Mouse (Mus musculus) myocyte (in vitro differentiated cells): ENCODE data around the gene Prss16. TPM values are rescaled to one million over a fixed set of nuclear protein-coding genes. Genes with fewer than 3 reads are reported as not detected.

Experiments
- H3K27me3 ChIP-seq: one replicate; pipeline ENCODE4 v1.6.1; 2011; ENCODE audit not compliant: control insufficient read depth, insufficient read depth, insufficient read length
- H3K36me3 ChIP-seq: one replicate; pipeline ENCODE4 v1.6.1; 2011; ENCODE audit not compliant: control insufficient read depth, insufficient read depth
- H3K4me2 ChIP-seq: one replicate; pipeline ENCODE4 v1.6.1; 2011; ENCODE audit warnings: low read depth, control low read depth
- H3K4me3 ChIP-seq: one replicate; pipeline ENCODE4 v1.5.1; 2011; ENCODE audit warnings: mild to moderate bottlenecking, control low read depth, moderate library complexity
- H3K79me2 ChIP-seq: one replicate; pipeline ENCODE4 v1.6.1; 2011; ENCODE audit not compliant: control insufficient read depth, insufficient read depth
- H3ac ChIP-seq: one replicate; pipeline ENCODE4 v1.6.1; 2011; ENCODE audit not compliant: control insufficient read depth, insufficient read length
- CEBPB ChIP-seq: IDR thresholded peaks from 2 replicates; pipeline ENCODE4 v1.6.1; 2011; ENCODE audit warnings: mild to moderate bottlenecking, moderate library complexity; ENCODE audit not compliant: poor library complexity, insufficient read depth, severe bottlenecking
- E2F4 ChIP-seq: IDR thresholded peaks from one replicate; pipeline ENCODE4 v1.6.1; 2011; ENCODE audit warnings: mild to moderate bottlenecking, control low read depth, moderate library complexity; ENCODE audit not compliant: insufficient read depth
- MAX ChIP-seq: IDR thresholded peaks from one replicate; pipeline ENCODE4 v1.6.1; 2011; ENCODE audit warnings: low read depth, mild to moderate bottlenecking, control low read depth
- MYOD1 ChIP-seq, 3 experiments: IDR thresholded peaks; one replicate each; pipeline ENCODE4 v1.6.1; 2011; ENCODE audit warnings: control low read depth in 2 of 3, low read depth in 2 of 3, mild to moderate bottlenecking in 2 of 3, moderate library complexity in 1 of 3; ENCODE audit not compliant: insufficient read length in 2 of 3, control insufficient read depth in 1 of 3
- MYOG ChIP-seq, 3 experiments: IDR thresholded peaks; one replicate each; pipeline ENCODE4 v1.6.1; 2011; ENCODE audit warnings: control low read depth in 2 of 3, low read depth in 2 of 3, mild to moderate bottlenecking in 2 of 3; ENCODE audit not compliant: insufficient read length in 2 of 3, control insufficient read depth in 1 of 3, insufficient read depth in 1 of 3
- POLR2A ChIP-seq: IDR thresholded peaks from one replicate; pipeline ENCODE4 v1.6.1; 2011; ENCODE audit warnings: low read depth, mild to moderate bottlenecking, control low read depth, moderate library complexity; ENCODE audit not compliant: insufficient read length
- POLR2AphosphoS2 ChIP-seq: IDR thresholded peaks from one replicate; pipeline ENCODE4 v1.6.1; 2011; ENCODE audit warnings: low read depth, control low read depth; ENCODE audit not compliant: insufficient read length
- REST ChIP-seq: IDR thresholded peaks from one replicate; pipeline ENCODE4 v1.6.1; 2011; ENCODE audit warnings: mild to moderate bottlenecking, control low read depth, moderate library complexity; ENCODE audit not compliant: insufficient read depth, insufficient read length
- SRF ChIP-seq: IDR thresholded peaks from one replicate; pipeline ENCODE4 v1.6.1; 2011; ENCODE audit warnings: low read depth; ENCODE audit not compliant: control insufficient read depth, insufficient read length
- TCF12 ChIP-seq: IDR thresholded peaks from one replicate; pipeline ENCODE4 v1.6.1; 2011; ENCODE audit warnings: mild to moderate bottlenecking, control low read depth; ENCODE audit not compliant: poor library complexity, insufficient read depth, severe bottlenecking
- TCF3 ChIP-seq: IDR thresholded peaks from one replicate; pipeline ENCODE4 v1.6.1; 2011; ENCODE audit warnings: low read depth, control low read depth; ENCODE audit not compliant: insufficient read length
- USF1 ChIP-seq: IDR thresholded peaks from one replicate; pipeline ENCODE4 v1.6.1; 2011; ENCODE audit warnings: low read depth, mild to moderate bottlenecking, control low read depth, moderate library complexity
- polyA plus RNA-seq: library from polyadenylated mRNA; unstranded; fragments of >200 nt; fragmentation: generic; extraction: Trizol; gene quantifications from one replicate; pipeline ENCODE4 v1.2.1, GENCODE M21; 2012; ENCODE audit warnings: missing spikeins

Prss16 gene
- polyA plus RNA-seq, 1 experiment = 0.34 TPM

- H3K4me3 ChIP-seq = no peak overlapping the region
- TF ChIP-seq MYOG (IDR thresholded peaks at IDR 0.05; ENCODE audit: control insufficient read depth in 1 of 3, insufficient read depth in 1 of 3, insufficient read length in 2 of 3, low read depth in 2 of 3) (no peak), TCF3 (no peak), USF1 (no peak), SRF (no peak), E2F4 (no peak), POLR2AphosphoS2 (no peak), REST (no peak), MAX (no peak), TCF12 (no peak), POLR2A (no peak), CEBPB (no peak), MYOD1 (IDR thresholded peaks at IDR 0.05; ENCODE audit: control insufficient read depth in 1 of 3, insufficient read length in 2 of 3, low read depth in 2 of 3) (no peak)
- H3K79me2 ChIP-seq = no peaks in the 10 kb centered on the region
- H3K4me2 ChIP-seq = peak overlapping the region; percentile 36
- H3K27me3 ChIP-seq = no peaks in the 10 kb centered on the region
- no peak overlapping the region for H3ac ChIP-seq
- no peaks in the 10 kb centered on the region for H3K36me3 ChIP-seq
These were observed 21.0 kb upstream of the Prss16 start for GRCm38 (mm10) chr13:22030493-22030892.

- TF ChIP-seq POLR2AphosphoS2 = no peak
- TF ChIP-seq TCF12 = no peak
- no peak for TF ChIP-seq USF1
- TF ChIP-seq TCF3 = no peak
- TF ChIP-seq MYOG (IDR thresholded peaks at IDR 0.05; ENCODE audit: control insufficient read depth in 1 of 3, insufficient read depth in 1 of 3, insufficient read length in 2 of 3, low read depth in 2 of 3) = no peak
- no peak for TF ChIP-seq MYOD1 (IDR thresholded peaks at IDR 0.05; ENCODE audit: control insufficient read depth in 1 of 3, insufficient read length in 2 of 3, low read depth in 2 of 3)
- no peak for TF ChIP-seq E2F4
- no peak for TF ChIP-seq CEBPB
- no peak for TF ChIP-seq MAX
- no peaks in the 10 kb centered on the region for H3K27me3 ChIP-seq
- no peak overlapping the region for H3ac ChIP-seq
- H3K79me2 ChIP-seq = no peaks in the 10 kb centered on the region
- no peaks in the 10 kb centered on the region for H3K36me3 ChIP-seq
- H3K4me2 ChIP-seq = peak overlapping the region; percentile 74
- H3K4me3 ChIP-seq = peak overlapping the region; percentile 24
These were observed 20.4 kb upstream of the Prss16 start for GRCm38 (mm10) chr13:22029928-22030327.

GRCm38 (mm10) chr13:22028673-22029460, 19.3 kb upstream of the Prss16 start:
- Histone ChIP-seq H3K27me3 (no peaks in the 10 kb centered on the region), H3K79me2 (no peaks in the 10 kb centered on the region), H3K4me2 (peak overlapping the region; percentile 74), H3K36me3 (no peaks in the 10 kb centered on the region), H3K4me3 (peak overlapping the region; percentile 24), H3ac (no peak overlapping the region)
- TF ChIP-seq POLR2A (no peak), TCF12 (no peak), SRF (no peak), CEBPB (no peak), USF1 (no peak), MYOD1 (IDR thresholded peaks at IDR 0.05; ENCODE audit: control insufficient read depth in 1 of 3, insufficient read length in 2 of 3, low read depth in 2 of 3) (no peak), TCF3 (no peak), E2F4 (no peak), MYOG (IDR thresholded peaks at IDR 0.05; ENCODE audit: control insufficient read depth in 1 of 3, insufficient read depth in 1 of 3, insufficient read length in 2 of 3, low read depth in 2 of 3) (no peak), REST (no peak), POLR2AphosphoS2 (no peak), MAX (no peak)

- Histone ChIP-seq H3K79me2 (no peaks in the 10 kb centered on the region), H3K27me3 (no peaks in the 10 kb centered on the region), H3K4me2 (peak overlapping the region; percentile 88), H3K36me3 (no peaks in the 10 kb centered on the region), H3ac (no peak overlapping the region), H3K4me3 (peak overlapping the region; percentile 29)
- TF ChIP-seq POLR2A (no peak), TCF12 (no peak), REST (no peak), MYOG (IDR thresholded peaks at IDR 0.05; ENCODE audit: control insufficient read depth in 1 of 3, insufficient read depth in 1 of 3, insufficient read length in 2 of 3, low read depth in 2 of 3) (no peak), USF1 (no peak), MAX (no peak), MYOD1 (IDR thresholded peaks at IDR 0.05; ENCODE audit: control insufficient read depth in 1 of 3, insufficient read length in 2 of 3, low read depth in 2 of 3) (no peak), E2F4 (no peak)
These were observed 16.8 kb upstream of the Prss16 start for GRCm38 (mm10) chr13:22026058-22027031.
